Mouse (Mus musculus): ENCODE results near the gene Cdc14b.
"Not testable (repeated sequence)": the region's sequence is repeated elsewhere in the genome, so short reads cannot be mapped to it uniquely, and the experiment has no call there.

Cdc14b gene

GRCm38 (mm10) chr13:64273891-64274844, 922 bp downstream of the Cdc14b start:
- peak; percentile 49 for DNase-seq (ENCODE audit: low spot score)

GRCm38 (mm10) chr13:64273352-64273751, 1.7 kb downstream of the Cdc14b start:
- DNase-seq (ENCODE audit: low spot score), result no peak

GRCm38 (mm10) chr13:64268384-64268783, 6.7 kb downstream of the Cdc14b start:
- no peak for DNase-seq (ENCODE audit: low spot score)

- no peak for DNase-seq (ENCODE audit: low spot score)
Observed at GRCm38 (mm10) chr13:64267151-64267550, 7.9 kb downstream of the Cdc14b start.

- DNase-seq (ENCODE audit: low spot score), result no peak
Observed at GRCm38 (mm10) chr13:64264586-64264985, 10.5 kb downstream of the Cdc14b start.

GRCm38 (mm10) chr13:64259903-64260302, 15.2 kb downstream of the Cdc14b start:
- no peak for DNase-seq (ENCODE audit: low spot score)

GRCm38 (mm10) chr13:64258516-64258821, 16.6 kb downstream of the Cdc14b start:
- no peak for DNase-seq (ENCODE audit: low spot score)

- no peak for DNase-seq (ENCODE audit: low spot score)
Observed at GRCm38 (mm10) chr13:64257814-64258515, 17.1 kb downstream of the Cdc14b start.

GRCm38 (mm10) chr13:64257010-64257813, 17.9 kb downstream of the Cdc14b start:
- no peak for DNase-seq (ENCODE audit: low spot score)

- not testable (repeated sequence) for DNase-seq (ENCODE audit: low spot score)
Observed at GRCm38 (mm10) chr13:64254185-64254584, 20.9 kb downstream of the Cdc14b start.

- no peak for DNase-seq (ENCODE audit: low spot score)
Observed at GRCm38 (mm10) chr13:64253697-64254096, 21.4 kb downstream of the Cdc14b start.

- DNase-seq (ENCODE audit: low spot score), result no peak
Observed at GRCm38 (mm10) chr13:64252147-64252546, 22.9 kb downstream of the Cdc14b start.

GRCm38 (mm10) chr13:64250363-64250762, 24.7 kb downstream of the Cdc14b start:
- peak; percentile 27 for DNase-seq (ENCODE audit: low spot score)

- peak; percentile 85 for DNase-seq (ENCODE audit: low spot score)
Observed at GRCm38 (mm10) chr13:64248775-64249524, 26.1 kb downstream of the Cdc14b start.

- DNase-seq (ENCODE audit: low spot score), result peak; percentile 22
Observed at GRCm38 (mm10) chr13:64248161-64248774, 26.8 kb downstream of the Cdc14b start.

- no peak for DNase-seq (ENCODE audit: low spot score)
Observed at GRCm38 (mm10) chr13:64246106-64246505, 29.0 kb downstream of the Cdc14b start.

- DNase-seq (ENCODE audit: low spot score), result no peak
Observed at GRCm38 (mm10) chr13:64244685-64245261, 30.3 kb downstream of the Cdc14b start.

GRCm38 (mm10) chr13:64242721-64243120, 32.4 kb downstream of the Cdc14b start:
- no peak for DNase-seq (ENCODE audit: low spot score)

GRCm38 (mm10) chr13:64240626-64241025, 34.5 kb downstream of the Cdc14b start:
- no peak for DNase-seq (ENCODE audit: low spot score)

GRCm38 (mm10) chr13:64237681-64238157, 37.4 kb downstream of the Cdc14b start:
- DNase-seq (ENCODE audit: low spot score), result no peak

Data from retina, embryonic 14.5 days (tissue).